Mouse (Mus musculus) hematopoietic multipotent progenitor cell, adult 10-12 weeks (in vitro differentiated cells): Measurements from ENCODE around the gene Usp9y. TPM values are rescaled to one million over a fixed set of nuclear protein-coding genes. Genes with fewer than 3 reads are reported as not detected.

Experiments used
- polyA plus RNA-seq: library from polyadenylated mRNA; stranded (reverse); fragments of >175 nt; gene quantifications from 2 replicates; pipeline ENCODE4 v1.2.3, GENCODE M21; 2012; ENCODE audit warnings: low replicate concordance

The Usp9y gene
- not detected in 2 replicates for polyA plus RNA-seq

DNA sequence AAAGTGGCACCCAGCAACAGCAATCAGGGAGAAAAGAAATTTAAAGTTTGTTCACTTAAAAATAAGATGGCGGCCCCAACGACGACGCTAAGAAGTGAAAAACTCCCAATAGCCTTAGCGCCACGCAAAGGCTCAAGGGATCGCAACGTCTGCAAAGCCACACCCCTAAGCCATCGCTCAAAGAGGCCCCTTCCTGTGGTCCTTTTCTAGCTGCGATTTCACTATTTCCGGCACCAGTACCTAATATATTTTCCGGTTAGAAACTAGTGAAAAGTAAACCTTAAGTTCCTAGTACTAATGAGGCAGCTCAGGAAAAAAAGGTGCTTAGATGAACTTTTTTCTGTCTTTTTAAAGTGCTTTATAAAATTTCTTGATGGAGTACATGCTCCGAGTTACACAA, at the start of gene Usp9y:
Usp9y (minus strand) TSS at position 101 of the 400 bp plus-strand sequence.

DNA sequence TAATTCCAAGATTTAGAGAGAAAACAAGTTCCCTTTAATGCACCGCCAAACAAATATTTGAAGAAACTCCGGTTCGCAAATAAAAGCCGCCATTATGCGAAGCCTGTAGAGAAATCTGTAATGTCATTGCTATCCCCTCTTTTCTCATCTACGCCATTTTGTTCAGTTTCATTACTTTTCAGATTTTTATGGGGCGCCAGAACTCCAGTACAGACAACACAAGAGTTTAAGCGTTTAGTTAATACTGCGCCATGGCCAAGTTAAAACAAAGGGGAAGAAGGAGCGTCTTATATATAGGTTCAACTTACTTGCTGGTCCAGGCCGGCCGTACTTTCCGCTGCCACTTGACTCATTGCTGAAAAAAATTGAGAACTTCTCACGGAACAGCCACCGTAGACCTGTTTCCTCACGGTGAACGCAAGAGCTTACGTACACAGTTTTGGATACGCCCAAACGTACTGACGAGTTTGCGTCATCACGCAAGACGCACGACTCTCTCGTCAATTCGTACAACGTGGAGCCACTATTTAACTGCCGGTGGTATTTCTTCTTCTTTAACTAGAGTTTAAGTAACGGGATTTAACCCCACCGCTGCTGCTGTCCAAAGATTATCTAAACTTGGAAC, 173.3 kb downstream of the Usp9y start, which contains the start of gene Ddx3y:
Ddx3y (minus strand) TSS at position 459 of the 625 bp plus-strand sequence.

Other genes starting within 250 kb of the Usp9y start
- gene Uty, start 214.0 kb downstream of the Usp9y start, polyA plus RNA-seq, result 0.89 TPM in 1 of 2 replicates, not detected in the other
- 5.0 TPM in 1 of 2 replicates, not detected in the other for gene Ddx3y, start 173.2 kb downstream of the Usp9y start, polyA plus RNA-seq